12 mouse cellular contexts compared by ENCODE assay signal in the genomic region with DNA sequence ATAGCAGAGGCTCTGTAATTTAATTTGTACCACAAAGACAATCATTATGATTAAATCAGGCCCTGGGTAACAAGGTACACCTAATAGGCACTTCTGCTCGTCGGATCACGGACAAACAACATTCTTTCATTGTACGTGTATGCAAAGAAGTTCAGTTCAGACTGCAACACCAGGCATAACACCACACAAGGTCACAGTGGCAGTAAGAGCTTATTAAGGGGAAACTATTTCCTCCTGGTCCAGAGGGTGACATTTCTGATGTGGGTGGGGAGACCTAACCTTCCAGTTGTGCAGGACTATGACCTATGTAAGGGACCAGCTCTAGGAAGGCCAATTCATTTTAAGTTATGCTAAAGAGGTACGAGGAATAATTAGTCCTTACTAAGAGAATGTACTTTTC.
"Had no signal": no experiment of that assay in that cellular context is flagged by ENCODE, and none has a peak within 500 bp of the region (broad histone marks: within the 10 kb centered on the region; RNA-seq: fewer than 3 reads in every experiment).

No protein-coding gene starts in this region.

- H3K4me2 ChIP-seq: liver, embryonic 12.5 days; lung, embryonic 14.5 days; midbrain, embryonic 15.5 days; stomach, embryonic 15.5 days had no signal

- ATAC-seq: intestine, embryonic 16.5 days; liver, embryonic 12.5 days; midbrain, embryonic 15.5 days had no signal

- H3K4me1 ChIP-seq: liver, embryonic 12.5 days; midbrain, embryonic 10.5 days; midbrain, embryonic 15.5 days; stomach, embryonic 15.5 days had no signal

- H3K27me3 ChIP-seq: liver, embryonic 12.5 days; midbrain, embryonic 15.5 days; stomach, embryonic 15.5 days had no signal

- H3K36me3 ChIP-seq: liver, embryonic 12.5 days; midbrain, embryonic 10.5 days; midbrain, embryonic 15.5 days; stomach, embryonic 15.5 days had no signal

- H3K4me3 ChIP-seq: liver, embryonic 12.5 days; midbrain, embryonic 10.5 days; midbrain, embryonic 15.5 days; stomach, embryonic 15.5 days had no signal

- H3K9ac ChIP-seq: liver, embryonic 12.5 days; lung, embryonic 14.5 days; midbrain, embryonic 15.5 days; stomach, embryonic 15.5 days had no signal

- H3K9me3 ChIP-seq: liver, embryonic 12.5 days; midbrain, embryonic 10.5 days; midbrain, embryonic 15.5 days; stomach, embryonic 15.5 days had no signal

- DNase-seq: left cerebral cortex, postnatal 4 days; lung, embryonic 14.5 days; lung, postnatal 10 days; lung, postnatal 4 days; right cerebral cortex, postnatal 14 days; thymus, adult 2 months; thymus, postnatal 25 days had no signal

- H3K27ac ChIP-seq: liver, embryonic 12.5 days; midbrain, embryonic 10.5 days; midbrain, embryonic 15.5 days; stomach, embryonic 15.5 days had no signal
